Mouse (Mus musculus) cerebellum, adult 18-20 months (tissue): ENCODE measurements around the gene Efcc1.

Experiments
- DNase-seq, 2 experiments: peaks; one replicate each; pipeline ENCODE4 v3.0.0; 2021

Gene Efcc1

GRCm38 (mm10) chr6:87779174-87780165 is 48.8 kb downstream of the Efcc1 start:
- peak; percentile 31 to 37 for DNase-seq

DNA sequence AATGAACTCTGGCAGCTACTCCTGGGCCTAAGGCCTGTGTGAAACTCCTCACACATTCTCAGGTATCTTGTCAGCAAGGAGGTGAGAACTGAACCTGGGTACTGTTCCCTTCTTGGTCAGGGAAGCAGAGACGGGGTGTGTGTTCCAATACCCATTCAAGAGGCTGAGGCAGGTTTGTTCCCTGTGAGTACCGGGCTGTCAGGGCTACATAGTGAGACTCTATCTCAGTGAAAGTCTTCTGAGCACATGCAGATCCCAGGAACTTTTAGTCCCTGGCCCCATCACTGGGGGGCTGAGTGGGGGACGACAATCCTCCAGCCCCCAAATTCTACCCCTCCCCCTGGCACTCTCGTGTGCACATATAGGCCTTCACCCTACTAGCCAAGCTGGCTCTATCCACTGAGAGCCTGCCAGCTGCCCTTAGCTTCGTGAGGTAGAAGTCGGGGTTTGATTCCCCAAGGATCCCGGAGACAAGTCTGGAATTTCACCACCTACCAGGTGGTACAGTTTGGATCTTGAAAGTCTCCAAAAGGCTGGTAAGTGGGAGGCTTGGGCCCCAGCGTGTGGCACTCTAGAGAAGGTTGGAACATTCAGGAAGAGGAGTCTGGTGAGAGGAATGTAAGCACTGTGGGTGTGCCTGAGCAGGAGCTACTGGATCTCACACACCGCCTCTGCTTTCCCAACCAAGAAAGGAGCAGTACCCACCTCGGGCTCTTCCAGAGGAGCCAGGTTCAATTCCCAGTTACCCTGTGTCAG is 50.1 kb downstream of the Efcc1 start:
- DNase-seq, result no peak

GRCm38 (mm10) chr6:87784033-87784432 is 53.4 kb downstream of the Efcc1 start:
- no peak for DNase-seq

DNA sequence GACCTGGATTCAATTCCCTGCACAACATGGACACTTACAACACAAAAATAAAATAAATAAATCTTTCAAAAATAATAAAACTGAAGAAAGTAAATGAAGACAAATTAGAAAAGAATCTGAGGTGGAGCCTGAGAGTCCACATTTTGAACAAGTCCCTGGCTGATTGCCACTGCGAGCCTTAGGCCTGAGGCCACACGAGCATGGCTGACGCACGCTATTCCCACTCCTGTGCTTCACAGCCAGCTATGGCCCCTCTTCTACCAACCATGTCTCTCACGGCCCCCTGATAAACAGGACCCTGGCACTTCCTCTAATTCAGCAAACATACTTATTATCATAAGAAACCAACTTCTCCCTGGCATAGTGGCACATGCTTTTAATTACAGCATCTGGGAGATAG is 56.0 kb downstream of the Efcc1 start:
- no peak for DNase-seq

DNA sequence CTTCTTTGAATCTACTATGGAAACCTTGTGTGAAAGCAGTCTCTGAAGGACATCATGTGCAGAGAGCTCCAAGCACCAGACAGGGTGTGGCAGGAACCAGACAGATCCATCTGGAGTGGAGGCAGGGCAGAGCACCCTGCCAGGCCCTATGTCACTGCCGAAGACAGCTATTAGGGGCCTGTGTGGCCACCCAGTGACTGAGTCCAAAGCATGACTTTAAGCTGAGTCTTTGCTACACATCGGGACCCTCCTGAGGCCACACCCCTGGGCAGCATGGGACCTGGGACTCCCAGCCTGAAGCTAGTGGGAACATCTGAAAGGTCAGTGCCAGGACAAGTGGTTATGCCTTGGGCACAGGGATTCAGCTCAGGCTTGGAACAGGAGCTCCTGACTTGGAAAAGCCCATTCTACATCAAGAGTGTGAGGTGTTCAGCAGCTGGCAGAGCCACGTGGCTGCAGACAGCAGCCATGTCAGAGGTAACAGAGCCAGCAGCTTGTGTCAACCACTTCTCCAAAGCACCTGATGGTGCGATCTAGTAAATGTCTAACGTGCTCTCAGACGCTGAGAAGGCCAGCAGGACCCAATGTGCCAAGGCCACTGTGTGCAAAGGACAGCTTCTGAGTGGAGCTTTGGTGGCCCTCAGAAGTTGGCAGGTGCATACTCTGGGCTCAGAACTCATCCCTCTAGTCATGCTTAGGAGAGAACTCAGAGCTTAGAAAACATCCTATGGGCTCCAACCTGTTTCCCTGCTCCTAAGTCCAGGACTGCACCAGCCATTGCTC is 56.6 kb downstream of the Efcc1 start:
- no peak for DNase-seq

DNA sequence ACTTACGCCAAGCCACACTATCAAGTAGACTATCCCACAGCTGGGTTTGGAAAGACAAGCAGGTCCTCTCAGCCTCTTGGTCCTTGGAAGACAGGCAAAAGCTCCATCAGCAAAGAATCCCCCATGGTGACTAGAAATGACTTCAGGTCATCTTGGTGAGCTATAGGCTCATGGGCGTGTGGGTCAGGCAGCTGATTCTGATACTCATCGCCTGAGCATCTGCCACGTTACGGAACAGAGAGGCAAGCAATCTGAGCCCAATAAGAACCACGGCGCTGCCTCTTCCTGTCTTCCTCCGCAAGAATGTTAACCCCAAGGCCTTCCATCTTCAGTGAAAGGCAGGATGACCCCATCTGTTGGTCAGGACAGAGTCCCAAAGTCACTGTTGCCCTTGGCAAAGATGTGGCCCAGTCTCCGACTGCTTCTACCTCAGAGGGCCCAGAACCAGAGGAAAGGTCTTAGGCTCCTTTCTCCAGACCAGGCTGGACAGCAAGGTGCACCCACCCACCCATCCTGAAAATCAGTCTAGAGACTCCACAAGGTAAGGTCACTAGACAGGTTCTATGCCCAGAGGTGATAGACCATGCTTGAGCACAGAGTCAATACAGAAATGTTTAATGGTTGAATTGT is 57.7 kb downstream of the Efcc1 start:
- no peak for DNase-seq

- DNase-seq, result peak in 1 of 2 experiments; percentile 31
Measured at GRCm38 (mm10) chr6:87788896-87789587, 58.4 kb downstream of the Efcc1 start.

GRCm38 (mm10) chr6:87789791-87790190 is 59.1 kb downstream of the Efcc1 start:
- no peak for DNase-seq

GRCm38 (mm10) chr6:87790779-87791480 is 60.3 kb downstream of the Efcc1 start:
- DNase-seq, result peak in 1 of 2 experiments; percentile 23

GRCm38 (mm10) chr6:87791826-87792225 is 61.2 kb downstream of the Efcc1 start:
- peak; percentile 30 to 33 for DNase-seq

DNA sequence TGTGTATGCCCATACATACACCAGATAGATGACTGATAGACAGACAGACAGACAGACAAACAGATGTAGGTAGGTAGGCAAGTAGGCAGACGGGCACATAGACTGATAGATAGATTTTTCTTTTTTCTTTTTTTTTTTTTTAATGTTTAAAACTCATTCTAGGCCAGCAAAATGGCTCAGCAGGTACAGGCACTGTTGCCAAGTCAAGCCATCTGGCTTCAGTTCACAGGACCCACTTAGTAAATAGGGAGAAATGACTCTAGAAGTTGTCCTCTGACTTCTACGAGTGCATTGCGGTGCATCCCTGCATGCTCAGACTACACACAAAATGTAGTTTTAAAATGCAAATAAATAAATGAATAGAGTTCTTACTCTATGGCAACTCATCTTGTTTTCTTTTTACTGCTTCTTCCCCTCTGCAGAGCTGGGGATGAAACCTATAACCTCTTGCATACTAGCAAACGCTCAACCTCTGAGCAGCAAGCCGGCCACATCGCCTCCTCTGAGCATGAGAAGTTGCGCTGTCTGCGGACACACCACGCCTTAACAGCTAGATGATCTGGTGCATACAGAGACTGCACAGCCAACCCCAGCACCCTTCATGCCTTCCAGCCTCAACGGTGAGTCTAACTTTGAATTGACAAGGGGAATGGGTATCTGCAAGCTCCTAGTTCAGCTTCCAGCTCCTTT is 63.3 kb downstream of the Efcc1 start:
- DNase-seq, result peak; percentile 84 to 87

DNA sequence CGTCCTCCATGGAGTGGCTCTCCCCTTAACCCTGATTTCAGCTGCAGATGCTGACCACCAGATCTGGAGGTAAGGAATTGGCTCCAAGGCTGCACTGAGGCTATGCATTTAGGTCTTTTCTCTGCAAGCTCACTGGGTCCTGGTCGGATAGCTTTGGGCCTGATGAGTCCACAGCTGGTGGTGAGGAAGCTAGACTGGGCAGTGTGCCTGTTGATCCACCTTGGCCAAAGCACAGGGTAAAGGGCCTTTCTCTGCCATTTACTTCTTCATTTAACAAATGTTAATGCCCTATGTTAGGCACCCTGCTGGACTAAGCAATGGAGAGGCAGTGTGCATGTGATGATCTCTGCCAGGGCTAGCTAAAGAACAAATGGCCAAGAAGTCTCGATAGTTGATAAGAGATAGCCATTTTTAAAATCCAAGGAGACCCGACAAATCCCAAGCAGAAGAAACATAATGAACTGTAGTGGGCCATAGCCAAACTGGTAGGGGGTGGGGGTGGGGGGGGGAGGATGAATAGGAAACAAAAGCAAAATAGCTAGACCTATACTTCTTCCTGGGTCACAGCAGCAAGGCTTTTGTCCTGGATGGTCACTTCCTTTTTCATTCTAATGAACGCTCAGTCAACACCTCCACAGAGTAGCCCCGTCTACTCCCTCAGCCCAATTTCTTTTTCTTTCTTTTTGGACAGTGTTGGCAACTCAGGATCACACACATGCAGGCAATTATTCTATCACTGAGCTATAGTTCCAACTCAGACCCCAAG is 64.9 kb downstream of the Efcc1 start:
- DNase-seq, result peak; percentile 67 to 72

DNA sequence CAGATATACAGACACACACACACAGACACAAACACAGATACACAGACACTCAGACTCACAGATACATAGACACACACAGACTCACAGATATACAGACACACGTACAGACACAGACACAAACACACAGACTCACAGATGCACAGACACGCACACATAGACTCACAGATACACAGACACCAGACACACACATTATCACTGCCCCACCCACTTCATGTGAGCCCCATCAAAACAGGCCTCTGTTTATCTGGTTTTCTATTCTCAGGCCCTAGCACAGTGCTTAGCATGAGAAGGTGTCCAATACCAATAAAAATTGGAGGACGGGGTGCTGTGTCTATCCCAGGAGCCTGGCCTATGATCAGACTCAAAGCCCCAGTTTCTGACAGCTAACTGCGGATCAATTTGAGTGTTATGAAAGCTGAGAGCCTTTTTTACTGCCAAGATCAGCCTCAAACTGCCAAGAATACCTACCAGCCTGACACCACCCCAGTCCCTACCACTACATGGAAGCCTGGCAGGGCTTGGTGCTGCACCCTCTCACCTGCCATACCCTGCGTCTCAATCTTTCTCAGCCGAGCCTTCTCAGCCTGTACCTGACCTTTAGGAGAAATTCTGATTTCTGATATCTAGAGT is 65.7 kb downstream of the Efcc1 start:
- no peak for DNase-seq

DNA sequence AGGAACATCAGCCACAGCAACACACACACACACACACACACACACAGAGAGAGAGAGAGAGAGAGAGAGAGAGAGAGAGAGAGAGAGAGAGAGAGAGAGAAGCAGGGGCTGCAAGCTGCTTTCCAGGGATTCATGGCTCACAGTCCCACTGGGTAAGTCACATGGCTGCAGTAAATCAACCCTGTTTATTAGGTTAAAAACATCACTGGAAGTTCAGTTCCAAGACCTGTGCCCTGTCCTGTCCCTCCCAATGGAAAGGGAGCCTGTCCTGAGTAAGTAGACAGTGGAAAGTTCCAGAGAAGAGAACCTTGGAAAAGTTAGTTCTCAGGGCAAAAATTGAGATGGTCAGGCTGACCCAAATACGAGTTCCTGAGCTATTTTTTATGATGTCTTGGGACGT is 66.7 kb downstream of the Efcc1 start:
- DNase-seq, result no peak

DNA sequence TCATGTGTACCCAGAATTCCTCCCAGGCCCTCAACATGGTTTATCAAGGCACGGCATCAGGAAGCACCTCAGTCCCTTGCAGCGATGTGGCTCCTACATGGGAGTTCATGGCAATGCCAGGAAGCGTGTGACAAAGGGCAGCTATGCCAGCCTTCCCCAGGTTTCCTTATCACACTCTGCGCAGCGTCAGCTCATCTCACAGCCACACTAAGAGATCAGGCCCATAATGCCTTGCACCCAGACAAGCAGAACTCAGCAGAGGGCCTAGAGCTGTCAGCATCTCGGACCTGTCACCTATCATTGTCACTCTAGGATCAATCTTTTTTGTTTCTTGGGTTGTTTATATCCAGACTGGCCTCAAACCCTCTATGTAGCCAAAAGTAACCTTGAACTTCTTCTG is 68.9 kb downstream of the Efcc1 start:
- DNase-seq, result no peak

DNA sequence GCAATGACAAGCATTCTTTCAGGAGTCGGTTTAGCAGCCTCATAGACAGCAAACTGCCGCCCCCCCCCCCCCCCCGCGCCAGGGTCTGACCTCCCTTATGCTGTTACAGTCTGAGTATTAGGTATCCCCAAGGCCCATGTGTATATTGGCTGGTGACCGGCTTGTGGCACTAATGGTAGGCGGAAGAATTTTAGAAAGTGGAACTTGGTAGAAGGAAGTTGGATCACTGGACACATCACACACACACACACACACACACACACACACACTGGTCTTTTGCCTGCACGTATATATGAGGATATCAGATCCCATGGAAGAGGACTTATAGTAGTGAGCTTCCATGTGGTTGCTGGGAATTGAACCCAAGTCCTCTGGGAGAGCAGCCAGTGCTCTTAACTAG is 71.8 kb downstream of the Efcc1 start:
- DNase-seq, result no peak

DNA sequence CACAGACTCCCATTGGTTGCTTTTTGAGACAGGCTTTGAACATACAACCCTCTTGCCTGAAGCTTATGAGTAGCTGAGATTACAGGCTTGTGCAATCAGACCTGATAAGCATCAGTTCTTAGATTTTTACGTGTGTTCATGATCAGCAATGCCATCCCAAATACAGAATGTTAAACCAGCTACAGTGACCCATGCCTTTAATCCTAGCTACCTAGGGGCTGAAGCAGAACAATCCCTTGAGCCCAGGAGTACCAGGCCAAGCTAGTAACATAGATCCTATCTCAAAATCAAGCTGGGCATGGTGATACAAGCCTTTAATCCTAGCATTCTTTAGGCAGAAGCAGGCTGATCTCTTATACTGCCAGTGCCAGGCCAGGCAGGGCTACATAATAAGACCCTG is 73.4 kb downstream of the Efcc1 start:
- no peak for DNase-seq

DNA sequence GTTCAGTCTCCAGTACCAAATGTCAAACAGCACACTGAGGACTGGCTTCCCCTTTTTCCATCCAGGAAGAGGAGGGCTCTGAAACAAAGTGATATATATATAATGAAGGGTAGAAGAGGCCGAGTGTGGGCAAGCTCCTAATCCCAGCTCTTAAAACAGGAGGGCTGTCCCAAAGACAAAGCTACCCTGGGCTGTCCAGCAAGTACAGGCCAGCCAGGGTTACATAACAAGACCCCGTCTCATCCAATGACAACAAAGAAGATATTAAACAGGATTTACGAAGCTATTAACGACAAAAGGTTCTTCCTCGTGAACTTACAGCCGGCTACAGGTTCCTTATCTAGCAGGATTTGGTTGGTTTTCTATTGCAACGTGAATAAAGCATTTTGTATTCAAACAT is 74.2 kb downstream of the Efcc1 start:
- DNase-seq, result no peak

- no peak for DNase-seq
Measured at GRCm38 (mm10) chr6:87805448-87805847, 74.8 kb downstream of the Efcc1 start.
